Mouse (Mus musculus) hindbrain, embryonic 12.5 days (tissue): ENCODE data around the gene 4930407I10Rik. TPM values are rescaled to one million over a fixed set of nuclear protein-coding genes. Genes with fewer than 3 reads are reported as not detected.
A peak's percentile ranks its signal among the peaks of the same experiment; 100 is the strongest.

ENCODE experiments used
- ATAC-seq: fragments of 200-750 bp; cut with Nextera tagmentation; 2 replicates; pipeline ENCODE4 v1.8.0; 2017; ENCODE audit warnings: moderate TSS enrichment; ENCODE audit not compliant: low FRiP score
- H3K27ac ChIP-seq: fragments of 300-500 bp; sonication (generic); 2 replicates; pipeline ENCODE4 v1.5.1; 2016; ENCODE audit warnings: mild to moderate bottlenecking
- H3K27me3 ChIP-seq: fragments of 300-500 bp; sonication (generic); 2 replicates; pipeline ENCODE4 v1.6.1; 2016; ENCODE audit warnings: mild to moderate bottlenecking
- H3K36me3 ChIP-seq: fragments of 300-500 bp; sonication (generic); 2 replicates; pipeline ENCODE4 v1.6.1; 2016; ENCODE audit warnings: mild to moderate bottlenecking
- H3K4me1 ChIP-seq: fragments of 300-500 bp; sonication (generic); 2 replicates; pipeline ENCODE4 v1.6.1; 2016
- H3K4me2 ChIP-seq: fragments of 300-500 bp; sonication (generic); replicated peaks from 2 replicates; pipeline ENCODE4 v1.6.1; 2016; ENCODE audit warnings: mild to moderate bottlenecking
- H3K4me3 ChIP-seq: fragments of 300-500 bp; sonication (generic); 2 replicates; pipeline ENCODE4 v1.5.1; 2016; ENCODE audit warnings: mild to moderate bottlenecking
- H3K9ac ChIP-seq: fragments of 300-500 bp; sonication (generic); 2 replicates; pipeline ENCODE4 v1.6.1; 2016; ENCODE audit warnings: mild to moderate bottlenecking, moderate library complexity
- H3K9me3 ChIP-seq: fragments of 300-500 bp; sonication (generic); replicated peaks from 2 replicates; pipeline ENCODE4 v1.6.1; 2016; ENCODE audit warnings: mild to moderate bottlenecking
- WGBS: fragments of 180-500 bp; shearing (Covaris S2); methylation state at CpG from one replicate; pipeline ENCODE4 v1.1.7; 2016; 5-methylcytosine and 5-hydroxymethylcytosine counted together
- polyA plus RNA-seq: library from polyadenylated mRNA; unstranded; fragments of >200 nt; fragmentation: Nextera tagmentation; extraction: Ambion mirVana; gene quantifications from 2 replicates; pipeline ENCODE4 v1.2.1, GENCODE M21; 2016

Gene 4930407I10Rik
- polyA plus RNA-seq, 1 experiment from 2014 or later, result not detected

GRCm38 (mm10) chr15:82069898-82070297 is 10.9 kb downstream of the 4930407I10Rik start, which contains the start of gene Mei1:
Gene Mei1 (plus strand): TSS chr15:82069996.
- Histone ChIP-seq H3K27me3 (peaks cover 44% of the 10 kb centered on the region), H3K27ac (no peak within 1 kb of the TSS), H3K4me3 (peak within 1 kb of the TSS; percentile 18; the same call in 1 of the 2 replicates), H3K9ac (no peak within 1 kb of the TSS), H3K4me2 (peak within 1 kb of the TSS; percentile 39), H3K4me1 (peaks cover 5% of the 10 kb centered on the region; the same call in 1 of the 2 replicates), H3K36me3 (no peaks in the 10 kb centered on the region), H3K9me3 (no peaks in the 10 kb centered on the region; the same call in 1 of the 2 replicates)
- WGBS, result 20% methylated on average over 40 of the region's 40 CpGs
- no peak for ATAC-seq

DNA sequence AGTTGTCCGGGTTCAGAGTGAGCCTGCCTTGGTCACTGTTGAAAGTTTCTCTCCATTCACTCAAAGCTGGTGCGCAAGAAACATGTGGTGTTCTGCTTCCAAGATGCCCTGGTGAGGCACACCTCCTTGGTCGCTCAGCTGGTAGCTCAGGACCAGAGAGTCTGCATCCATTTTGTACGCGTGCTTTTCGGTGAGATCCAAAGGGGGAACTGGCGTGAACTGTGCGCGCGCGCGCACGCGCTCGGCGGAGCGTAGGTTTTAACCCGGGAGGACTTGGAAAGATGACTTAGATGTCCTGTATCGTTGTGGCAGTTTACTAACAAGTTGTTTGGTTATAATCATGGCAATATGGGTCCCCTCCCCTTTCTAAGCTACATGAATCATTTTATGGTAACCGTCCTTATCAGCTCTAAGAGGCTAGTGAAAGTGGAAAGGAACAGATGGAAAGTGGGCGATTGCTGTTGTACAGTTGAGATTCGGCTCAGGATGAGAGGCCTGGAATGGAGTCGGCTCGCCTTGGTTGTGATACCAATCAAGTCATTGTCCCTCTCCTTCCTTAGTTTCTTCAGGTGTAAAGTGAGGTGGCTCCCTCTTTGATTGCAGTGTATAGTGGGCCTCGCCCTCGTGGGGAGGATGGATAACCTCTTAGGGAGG is 13.0 kb downstream of the 4930407I10Rik start:
- Histone ChIP-seq H3K27ac (no peak overlapping the region), H3K9ac (no peak overlapping the region), H3K27me3 (peaks cover 39% of the 10 kb centered on the region), H3K4me1 (peaks cover 5% of the 10 kb centered on the region; the same call in 1 of the 2 replicates), H3K4me2 (no peak overlapping the region), H3K9me3 (no peaks in the 10 kb centered on the region; the same call in 1 of the 2 replicates), H3K36me3 (no peaks in the 10 kb centered on the region), H3K4me3 (no peak overlapping the region)
- no peak for ATAC-seq
- WGBS, result 89% methylated on average over 26 of the region's 26 CpGs

- 92% methylated on average over 7 of the region's 7 CpGs for WGBS
- H3K27ac ChIP-seq, result no peak overlapping the region
- H3K27me3 ChIP-seq, result peaks cover 38% of the 10 kb centered on the region
- no peak for ATAC-seq
- H3K4me1 ChIP-seq, result peaks cover 5% of the 10 kb centered on the region; the same call in 1 of the 2 replicates
- no peak overlapping the region for H3K9ac ChIP-seq
- H3K4me2 ChIP-seq, result no peak overlapping the region
- no peak overlapping the region for H3K4me3 ChIP-seq
- no peaks in the 10 kb centered on the region for H3K36me3 ChIP-seq
- no peaks in the 10 kb centered on the region; the same call in 1 of the 2 replicates for H3K9me3 ChIP-seq
These were observed 14.5 kb downstream of the 4930407I10Rik start for GRCm38 (mm10) chr15:82073490-82073889.

DNA sequence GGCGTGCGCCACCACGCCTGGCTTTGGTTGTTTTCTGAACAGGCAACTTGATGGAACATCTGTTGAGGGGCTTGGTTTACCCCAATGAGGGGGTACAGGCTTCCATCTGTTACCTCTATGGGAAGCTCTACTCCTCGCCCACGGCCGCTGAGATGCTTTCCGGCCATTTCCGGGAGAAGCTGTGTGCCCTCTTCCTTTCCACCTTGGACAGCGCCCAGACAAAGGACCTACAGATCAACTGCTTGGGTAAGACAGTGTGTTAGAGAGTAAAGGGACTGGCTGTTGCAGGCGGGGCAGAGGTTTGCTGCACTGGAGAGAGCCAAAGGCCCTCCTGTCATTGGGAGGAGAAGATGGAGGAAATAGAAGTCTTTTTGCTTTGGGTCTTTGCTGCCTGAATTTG is 20.9 kb downstream of the 4930407I10Rik start:
- Histone ChIP-seq H3K27me3 (peaks cover 6% of the 10 kb centered on the region; the same call in 1 of the 2 replicates), H3K4me3 (no peak overlapping the region), H3K4me1 (no peaks in the 10 kb centered on the region), H3K36me3 (no peaks in the 10 kb centered on the region), H3K9me3 (no peaks in the 10 kb centered on the region), H3K4me2 (no peak overlapping the region), H3K9ac (no peak overlapping the region), H3K27ac (no peak overlapping the region)
- no peak for ATAC-seq
- 64% methylated on average over 10 of the region's 10 CpGs for WGBS

DNA sequence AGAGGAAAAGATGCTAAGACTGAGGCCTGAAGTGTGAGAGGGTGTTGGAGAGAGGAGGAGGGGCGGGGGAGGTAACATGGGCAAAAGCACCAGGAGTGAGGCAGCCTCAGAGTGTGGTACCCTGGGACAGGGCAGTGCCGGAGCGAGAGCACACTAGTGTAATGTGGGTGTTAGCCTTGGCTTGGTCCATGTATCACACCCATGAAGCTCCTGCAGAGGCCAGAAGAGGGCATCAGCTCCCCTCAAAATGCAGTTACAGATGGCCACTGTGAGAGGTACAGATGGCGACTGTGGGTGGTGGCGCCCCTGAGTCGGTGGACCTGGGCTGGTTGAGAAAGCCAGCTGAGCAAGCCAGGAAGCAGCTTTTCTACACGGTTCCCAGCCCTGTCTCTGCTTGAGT is 22.2 kb downstream of the 4930407I10Rik start:
- WGBS, result 33% methylated on average over 7 of the region's 7 CpGs
- H3K9me3 ChIP-seq, result no peaks in the 10 kb centered on the region
- no peaks in the 10 kb centered on the region for H3K36me3 ChIP-seq
- no peak overlapping the region for H3K4me3 ChIP-seq
- H3K27ac ChIP-seq, result no peak overlapping the region
- H3K9ac ChIP-seq, result no peak overlapping the region
- no peaks in the 10 kb centered on the region for H3K4me1 ChIP-seq
- H3K27me3 ChIP-seq, result peaks cover 6% of the 10 kb centered on the region
- H3K4me2 ChIP-seq, result no peak overlapping the region
- no peak for ATAC-seq

GRCm38 (mm10) chr15:82085606-82086005 is 26.7 kb downstream of the 4930407I10Rik start:
- Histone ChIP-seq H3K4me2 (no peak overlapping the region), H3K4me3 (no peak overlapping the region), H3K9me3 (no peaks in the 10 kb centered on the region), H3K27ac (no peak overlapping the region), H3K27me3 (no peaks in the 10 kb centered on the region; the same call in none of the 2 replicates), H3K9ac (no peak overlapping the region), H3K36me3 (no peaks in the 10 kb centered on the region), H3K4me1 (0 out of 2 replicates have a peak, but pooled peaks cover 3% of the 10 kb centered on the region)
- 90% methylated on average over 9 of the region's 9 CpGs for WGBS
- ATAC-seq, result no peak

- Histone ChIP-seq H3K36me3 (no peaks in the 10 kb centered on the region), H3K9ac (no peak overlapping the region), H3K4me3 (no peak overlapping the region), H3K27me3 (no peaks in the 10 kb centered on the region; the same call in none of the 2 replicates), H3K27ac (no peak overlapping the region), H3K4me1 (0 out of 2 replicates have a peak, but pooled peaks cover 3% of the 10 kb centered on the region), H3K9me3 (no peaks in the 10 kb centered on the region), H3K4me2 (no peak overlapping the region)
- ATAC-seq, result no peak
- 83% methylated on average over 12 of the region's 12 CpGs for WGBS
These were observed 27.2 kb downstream of the 4930407I10Rik start for GRCm38 (mm10) chr15:82086131-82086530.

DNA sequence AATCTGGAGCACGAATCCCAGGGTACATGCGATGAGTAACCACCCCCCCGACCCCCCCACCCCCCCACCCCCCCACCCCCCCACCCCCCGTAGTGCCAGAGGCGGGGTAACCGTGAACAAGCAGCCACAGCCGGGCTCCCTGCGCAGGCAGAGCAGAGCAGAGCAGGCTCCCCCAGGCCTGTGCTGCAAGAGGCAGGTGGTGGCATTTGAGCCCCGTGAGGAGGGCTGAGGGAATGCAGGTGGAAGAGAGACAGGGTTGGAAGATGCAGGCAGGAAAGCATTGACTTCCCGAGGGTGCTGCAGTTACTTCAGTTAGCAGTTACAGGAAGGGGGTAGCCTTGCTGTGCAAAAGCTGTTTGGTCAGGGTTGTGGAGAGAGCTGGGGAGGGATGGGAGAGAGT is 28.3 kb downstream of the 4930407I10Rik start:
- no peak overlapping the region for H3K9ac ChIP-seq
- H3K27ac ChIP-seq, result no peak overlapping the region
- WGBS, result 12% methylated on average over 10 of the region's 10 CpGs
- H3K9me3 ChIP-seq, result no peaks in the 10 kb centered on the region
- H3K4me3 ChIP-seq, result no peak overlapping the region
- no peaks in the 10 kb centered on the region for H3K36me3 ChIP-seq
- 0 out of 2 replicates have a peak, but pooled peaks cover 3% of the 10 kb centered on the region for H3K4me1 ChIP-seq
- H3K27me3 ChIP-seq, result no peaks in the 10 kb centered on the region; the same call in none of the 2 replicates
- H3K4me2 ChIP-seq, result no peak overlapping the region
- no peak for ATAC-seq

- H3K9ac ChIP-seq, result no peak overlapping the region
- no peak overlapping the region for H3K4me2 ChIP-seq
- H3K9me3 ChIP-seq, result no peaks in the 10 kb centered on the region
- no peak overlapping the region for H3K27ac ChIP-seq
- no peaks in the 10 kb centered on the region for H3K36me3 ChIP-seq
- no peak overlapping the region for H3K4me3 ChIP-seq
- WGBS, result 72% methylated on average over 7 of the region's 7 CpGs
- ATAC-seq, result no peak
- H3K27me3 ChIP-seq, result no peaks in the 10 kb centered on the region; the same call in 1 of the 2 replicates
- 0 out of 2 replicates have a peak, but pooled peaks cover 3% of the 10 kb centered on the region for H3K4me1 ChIP-seq
These were observed 32.1 kb downstream of the 4930407I10Rik start for GRCm38 (mm10) chr15:82091061-82091460.

GRCm38 (mm10) chr15:82106953-82107555 is 48.1 kb downstream of the 4930407I10Rik start:
- Histone ChIP-seq H3K27me3 (0 out of 2 replicates have a peak, but pooled peaks cover 4% of the 10 kb centered on the region), H3K4me3 (no peak overlapping the region), H3K4me2 (no peak overlapping the region), H3K9me3 (no peaks in the 10 kb centered on the region), H3K9ac (no peak overlapping the region), H3K4me1 (no peaks in the 10 kb centered on the region), H3K27ac (no peak overlapping the region), H3K36me3 (no peaks in the 10 kb centered on the region)
- no peak for ATAC-seq
- WGBS, result 19% methylated on average over 8 of the region's 8 CpGs
